In genomic region chr4:106810039-106810438, GRCm38 (mm10) we compare ENCODE assay signal across 11 mouse cellular contexts. TPM values are rescaled to one million over a fixed set of nuclear protein-coding genes. Genes with fewer than 3 reads are reported as not detected.
DNase-seq lines count a peak whose midpoint lies in the region; ATAC-seq and TF ChIP-seq lines count a peak whose summit lies in the region.
"Had no signal": no experiment of that assay in that cellular context is flagged by ENCODE, and none has a peak within 500 bp of the region (broad histone marks: within the 10 kb centered on the region; RNA-seq: fewer than 3 reads in every experiment).

No protein-coding gene starts in this region.

- no peak overlapping the region for H3K9ac ChIP-seq in heart, postnatal 0 days (replicated peaks; ENCODE audit: low read depth, low read length)
- H3K9ac ChIP-seq: midbrain, embryonic 12.5 days had no signal

- intact Hi-C loops in heart, postnatal 25 days (cut with DNase I): no loop called here
- intact Hi-C loops in left cerebral cortex, postnatal 4 days (cut with DNase I): no loop called here

- H3K9me3 ChIP-seq in heart, postnatal 0 days (replicated peaks; ENCODE audit: control insufficient read depth, low read length): no peaks in the 10 kb centered on the region

- no peak for DNase-seq in heart, postnatal 0 days (ENCODE audit: low spot score)
- no peak for DNase-seq in heart, postnatal 25 days (ENCODE audit: low spot score)
- no peak for DNase-seq in testis, postnatal 14 days (ENCODE audit: low spot score)
- peak; percentile 41 to 44 for DNase-seq in thymus, postnatal 36 days
- no peak for DNase-seq in spleen, postnatal 4 days (ENCODE audit: low spot score in 2 of 2)
- no peak for DNase-seq in left cerebral cortex, postnatal 4 days
- DNase-seq: kidney, postnatal 10 days had no signal

- TF ChIP-seq POLR2A in testis, adult 2 months (IDR thresholded peaks at IDR 0.05; ENCODE audit: control insufficient read depth, low read depth, low read length): no peak
- no peak for TF ChIP-seq POLR2A in cortical plate, adult 2 months (IDR thresholded peaks at IDR 0.05; ENCODE audit: extremely low read depth, insufficient read depth, low read length)

- H3K36me3 ChIP-seq in heart, postnatal 0 days (replicated peaks; ENCODE audit: control insufficient read depth, insufficient read depth, low read length): no peaks in the 10 kb centered on the region
- no peaks in the 10 kb centered on the region for H3K36me3 ChIP-seq in testis, adult 2 months (ENCODE audit: control insufficient read depth, insufficient read depth, low read length)
- H3K36me3 ChIP-seq: midbrain, embryonic 12.5 days had no signal

- no peak for ATAC-seq in heart, postnatal 0 days (ENCODE audit: insufficient read depth, low read depth)
- ATAC-seq: Patski had no signal

- no peak for TF ChIP-seq EP300 in heart, postnatal 0 days (IDR thresholded peaks at IDR 0.05; ENCODE audit: low read depth)

- no peak overlapping the region for H3K27ac ChIP-seq in heart, postnatal 0 days (ENCODE audit: low read depth)
- H3K27ac ChIP-seq in testis, adult 2 months (ENCODE audit: control insufficient read depth, insufficient read depth, low read depth, low read length): no peak overlapping the region
- no peak overlapping the region for H3K27ac ChIP-seq in cortical plate, adult 2 months (ENCODE audit: insufficient read depth, low read length)
- H3K27ac ChIP-seq: midbrain, embryonic 12.5 days had no signal

- H3K4me3 ChIP-seq in heart, postnatal 0 days (ENCODE audit: low read depth, low read length): no peak overlapping the region
- H3K4me3 ChIP-seq in testis, adult 2 months (ENCODE audit: control insufficient read depth, low read depth, low read length): no peak overlapping the region
- no peak overlapping the region for H3K4me3 ChIP-seq in cortical plate, adult 2 months (ENCODE audit: insufficient read depth, low read length)
- H3K4me3 ChIP-seq: midbrain, embryonic 12.5 days had no signal

- H3K4me1 ChIP-seq in heart, postnatal 0 days (ENCODE audit: control insufficient read depth, insufficient read depth): 0 out of 2 replicates have a peak, but pooled peaks cover under 1% of the 10 kb centered on the region
- H3K4me1 ChIP-seq in testis, adult 2 months (ENCODE audit: control insufficient read depth, insufficient read depth, low read length): no peaks in the 10 kb centered on the region
- no peaks in the 10 kb centered on the region for H3K4me1 ChIP-seq in cortical plate, adult 2 months (ENCODE audit: control insufficient read depth, insufficient read depth, low read length)
- H3K4me1 ChIP-seq: midbrain, embryonic 12.5 days had no signal

- 87% methylated on average over 6 of the region's 6 CpGs for WGBS in heart, postnatal 0 days

- H3K4me2 ChIP-seq in heart, postnatal 0 days (ENCODE audit: low read depth, low read length): no peak overlapping the region
- H3K4me2 ChIP-seq: midbrain, embryonic 12.5 days had no signal

- no peaks in the 10 kb centered on the region for H3K27me3 ChIP-seq in heart, postnatal 0 days (ENCODE audit: control insufficient read depth, insufficient read depth, low read length)
- H3K27me3 ChIP-seq in testis, adult 2 months (ENCODE audit: control insufficient read depth, insufficient read depth, low read length): no peaks in the 10 kb centered on the region
- H3K27me3 ChIP-seq: Patski had no signal

- peak; percentile 27; the same call in 1 of the 2 replicates for TF ChIP-seq CTCF in heart, postnatal 0 days (IDR thresholded peaks at IDR 0.05; ENCODE audit: low read depth)
- peak; percentile 74; the same call in 1 of the 2 replicates for TF ChIP-seq CTCF in testis, adult 2 months (IDR thresholded peaks at IDR 0.05; ENCODE audit: control insufficient read depth, insufficient read depth, insufficient replicate concordance, low read depth, low read length)
- 0 out of 2 replicates have a peak, but pooled peaks have one; percentile 18 for TF ChIP-seq CTCF in cortical plate, adult 2 months (IDR thresholded peaks at IDR 0.05; ENCODE audit: extremely low read depth, insufficient read depth, low read length)

RNA-seq across cellular contexts. Expression of gene Acot11, which starts 5.2 kb away (rescaled TPM):
- total RNA-seq in heart, postnatal 0 days (2014; rRNA removed; ENCODE audit: low replicate concordance): 18.8 and 34.6 TPM in 2 replicates
- 5.8 and 6.2 TPM in 2 replicates for polyA plus RNA-seq in heart, postnatal 0 days (2015; fragmentation: Nextera tagmentation; extraction: Ambion mirVana)
- 10 to 100 TPM; 28.6 to 37.1 TPM for total RNA-seq in heart, postnatal 25 days (2021)
- polyA plus RNA-seq in testis, adult 2 months (2012; rRNA removed): 0.93 and 1.0 TPM in 2 replicates
- polyA plus RNA-seq in cortical plate, adult 2 months (2012; rRNA removed): 21.9 and 23.9 TPM in 2 replicates
- total RNA-seq in left cerebral cortex, postnatal 4 days (2021): 1 to 10 TPM; 3.7 to 3.8 TPM

Comparison
In these comparisons a context has a peak if more than half of its experiments do, and no peak if none do; other contexts are left out.
1. DNase-seq: peak in thymus, postnatal 36 days (2 of 2); none in heart, postnatal 0 days (single experiment), heart, postnatal 25 days (single experiment), testis, postnatal 14 days (single experiment), spleen, postnatal 4 days (0 of 2) and left cerebral cortex, postnatal 4 days (single experiment).
2. CTCF ChIP-seq: peak in every context shown above with its lines; median percentile 74 in testis, adult 2 months; 27 in heart, postnatal 0 days; 18 in cortical plate, adult 2 months.